Mouse (Mus musculus): ENCODE measurements around the gene Grm8. TPM values are rescaled to one million over a fixed set of nuclear protein-coding genes. Genes with fewer than 3 reads are reported as not detected.
A peak's percentile ranks its signal among the peaks of the same experiment; 100 is the strongest.
"Not testable (repeated sequence)": the region's sequence is repeated elsewhere in the genome, so short reads cannot be mapped to it uniquely, and the experiment has no call there.

The Grm8 gene
- polyA plus RNA-seq, 1 experiment from 2014 or later: 3.0 TPM

- no peaks in the 10 kb centered on the region for H3K4me1 ChIP-seq
- WGBS: 83% methylated on average over 3 of the region's 3 CpGs
- H3K4me3 ChIP-seq (replicated peaks): no peak overlapping the region
- no peaks in the 10 kb centered on the region for H3K9me3 ChIP-seq
- no peaks in the 10 kb centered on the region for H3K27me3 ChIP-seq
- H3K27ac ChIP-seq: no peak overlapping the region
- H3K4me2 ChIP-seq: no peak overlapping the region
- no peaks in the 10 kb centered on the region for H3K36me3 ChIP-seq (replicated peaks)
- ATAC-seq (ENCODE audit: low FRiP score): no peak
- no peak overlapping the region for H3K9ac ChIP-seq
Measured at GRCm38 (mm10) chr6:27928058-27928457, 206.9 kb downstream of the Grm8 start.

GRCm38 (mm10) chr6:27913281-27913680 lies 221.7 kb downstream of the Grm8 start:
- Histone ChIP-seq H3K4me3 (replicated peaks) (no peak overlapping the region), H3K9ac (no peak overlapping the region), H3K4me1 (no peaks in the 10 kb centered on the region), H3K4me2 (no peak overlapping the region), H3K36me3 (replicated peaks) (no peaks in the 10 kb centered on the region), H3K27ac (no peak overlapping the region), H3K27me3 (no peaks in the 10 kb centered on the region), H3K9me3 (peaks cover 8% of the 10 kb centered on the region; the same call in 1 of the 2 replicates)
- no peak for ATAC-seq (ENCODE audit: low FRiP score)
- WGBS: 78% methylated on average over 1 of the region's 1 CpGs

GRCm38 (mm10) chr6:27904358-27904757 lies 230.6 kb downstream of the Grm8 start:
- no peaks in the 10 kb centered on the region for H3K4me1 ChIP-seq
- H3K27ac ChIP-seq: no peak overlapping the region
- no peak overlapping the region for H3K9ac ChIP-seq
- no peaks in the 10 kb centered on the region for H3K9me3 ChIP-seq
- no peak overlapping the region for H3K4me3 ChIP-seq (replicated peaks)
- no peaks in the 10 kb centered on the region for H3K36me3 ChIP-seq (replicated peaks)
- no peaks in the 10 kb centered on the region for H3K27me3 ChIP-seq
- H3K4me2 ChIP-seq: no peak overlapping the region
- no peak for ATAC-seq (ENCODE audit: low FRiP score)

GRCm38 (mm10) chr6:27902224-27902623 lies 232.8 kb downstream of the Grm8 start:
- no peak for ATAC-seq (ENCODE audit: low FRiP score)
- Histone ChIP-seq H3K4me2 (no peak overlapping the region), H3K27ac (no peak overlapping the region), H3K27me3 (no peaks in the 10 kb centered on the region), H3K36me3 (replicated peaks) (no peaks in the 10 kb centered on the region), H3K4me1 (no peaks in the 10 kb centered on the region), H3K9ac (no peak overlapping the region), H3K4me3 (replicated peaks) (no peak overlapping the region), H3K9me3 (no peaks in the 10 kb centered on the region)
- whole genome bisulfite sequencing: 93% methylated on average over 1 of the region's 1 CpGs

GRCm38 (mm10) chr6:27901396-27901795 lies 233.6 kb downstream of the Grm8 start:
- no peaks in the 10 kb centered on the region for H3K36me3 ChIP-seq (replicated peaks)
- H3K27me3 ChIP-seq: no peaks in the 10 kb centered on the region
- H3K4me1 ChIP-seq: no peaks in the 10 kb centered on the region
- 86% methylated on average over 3 of the region's 3 CpGs for WGBS
- H3K4me3 ChIP-seq (replicated peaks): no peak overlapping the region
- no peak overlapping the region for H3K9ac ChIP-seq
- no peak for ATAC-seq (ENCODE audit: low FRiP score)
- H3K4me2 ChIP-seq: no peak overlapping the region
- no peak overlapping the region for H3K27ac ChIP-seq
- H3K9me3 ChIP-seq: no peaks in the 10 kb centered on the region

- no peaks in the 10 kb centered on the region for H3K4me1 ChIP-seq
- H3K36me3 ChIP-seq (replicated peaks): no peaks in the 10 kb centered on the region
- no peak for ATAC-seq (ENCODE audit: low FRiP score)
- WGBS: 93% methylated on average over 1 of the region's 1 CpGs
- H3K9ac ChIP-seq: no peak overlapping the region
- no peak overlapping the region for H3K4me3 ChIP-seq (replicated peaks)
- no peaks in the 10 kb centered on the region for H3K9me3 ChIP-seq
- H3K27me3 ChIP-seq: no peaks in the 10 kb centered on the region
- H3K27ac ChIP-seq: no peak overlapping the region
- no peak overlapping the region for H3K4me2 ChIP-seq
Measured at GRCm38 (mm10) chr6:27895153-27895552, 239.8 kb downstream of the Grm8 start.

- H3K27me3 ChIP-seq: no peaks in the 10 kb centered on the region
- no peak overlapping the region for H3K4me2 ChIP-seq
- H3K36me3 ChIP-seq (replicated peaks): no peaks in the 10 kb centered on the region
- no peak for ATAC-seq (ENCODE audit: low FRiP score)
- no peaks in the 10 kb centered on the region for H3K4me1 ChIP-seq
- 83% methylated on average over 1 of the region's 1 CpGs for WGBS
- no peaks in the 10 kb centered on the region for H3K9me3 ChIP-seq
- H3K9ac ChIP-seq: no peak overlapping the region
- H3K27ac ChIP-seq: no peak overlapping the region
- H3K4me3 ChIP-seq (replicated peaks): no peak overlapping the region
Measured at GRCm38 (mm10) chr6:27892886-27893285, 242.1 kb downstream of the Grm8 start.

GRCm38 (mm10) chr6:27888391-27888790 lies 246.6 kb downstream of the Grm8 start:
- Histone ChIP-seq H3K27me3 (no peaks in the 10 kb centered on the region), H3K4me1 (no peaks in the 10 kb centered on the region; the same call in 1 of the 2 replicates), H3K4me3 (replicated peaks) (no peak overlapping the region), H3K36me3 (replicated peaks) (no peaks in the 10 kb centered on the region), H3K4me2 (no peak overlapping the region), H3K27ac (no peak overlapping the region), H3K9ac (no peak overlapping the region), H3K9me3 (no peaks in the 10 kb centered on the region)
- no peak for ATAC-seq (ENCODE audit: low FRiP score)
- 83% methylated on average over 2 of the region's 2 CpGs for WGBS

GRCm38 (mm10) chr6:27887922-27888321 lies 247.1 kb downstream of the Grm8 start:
- 97% methylated on average over 1 of the region's 1 CpGs for WGBS
- Histone ChIP-seq H3K9me3 (no peaks in the 10 kb centered on the region), H3K4me2 (no peak overlapping the region), H3K9ac (no peak overlapping the region), H3K36me3 (replicated peaks) (no peaks in the 10 kb centered on the region), H3K4me3 (replicated peaks) (no peak overlapping the region), H3K27ac (no peak overlapping the region), H3K4me1 (no peaks in the 10 kb centered on the region; the same call in 1 of the 2 replicates), H3K27me3 (no peaks in the 10 kb centered on the region)
- ATAC-seq (ENCODE audit: low FRiP score): no peak

- no peak for ATAC-seq (ENCODE audit: low FRiP score)
- H3K4me2 ChIP-seq: no peak overlapping the region
- no peak overlapping the region for H3K4me3 ChIP-seq (replicated peaks)
- H3K27me3 ChIP-seq: no peaks in the 10 kb centered on the region
- H3K9me3 ChIP-seq: no peaks in the 10 kb centered on the region
- no peak overlapping the region for H3K27ac ChIP-seq
- WGBS: 69% methylated on average over 1 of the region's 1 CpGs
- no peak overlapping the region for H3K9ac ChIP-seq
- H3K36me3 ChIP-seq (replicated peaks): no peaks in the 10 kb centered on the region
- no peaks in the 10 kb centered on the region; the same call in 1 of the 2 replicates for H3K4me1 ChIP-seq
Measured at GRCm38 (mm10) chr6:27885786-27886185, 249.2 kb downstream of the Grm8 start.

GRCm38 (mm10) chr6:27849644-27850043 lies 285.3 kb downstream of the Grm8 start:
- H3K4me3 ChIP-seq (replicated peaks): no peak overlapping the region
- ATAC-seq (ENCODE audit: low FRiP score): peak; percentile 51; the same call in 1 of the 2 replicates
- no peak overlapping the region for H3K27ac ChIP-seq
- no peak overlapping the region for H3K9ac ChIP-seq
- H3K27me3 ChIP-seq: peaks cover 11% of the 10 kb centered on the region; the same call in 1 of the 2 replicates
- H3K4me1 ChIP-seq: peaks cover 5% of the 10 kb centered on the region; the same call in 1 of the 2 replicates
- 5% methylated on average over 1 of the region's 1 CpGs for WGBS
- H3K4me2 ChIP-seq: no peak overlapping the region
- H3K36me3 ChIP-seq (replicated peaks): no peaks in the 10 kb centered on the region
- no peaks in the 10 kb centered on the region for H3K9me3 ChIP-seq

- 71% methylated on average over 1 of the region's 1 CpGs for WGBS
- Histone ChIP-seq H3K27me3 (no peaks in the 10 kb centered on the region), H3K9ac (no peak overlapping the region), H3K4me3 (replicated peaks) (no peak overlapping the region), H3K4me1 (no peaks in the 10 kb centered on the region), H3K36me3 (replicated peaks) (no peaks in the 10 kb centered on the region), H3K27ac (no peak overlapping the region), H3K4me2 (no peak overlapping the region), H3K9me3 (no peaks in the 10 kb centered on the region)
- ATAC-seq (ENCODE audit: low FRiP score): no peak
Measured at GRCm38 (mm10) chr6:27836159-27836558, 298.8 kb downstream of the Grm8 start.

GRCm38 (mm10) chr6:27819735-27820134 lies 315.2 kb downstream of the Grm8 start:
- H3K9ac ChIP-seq; H3K9me3 ChIP-seq; H3K27ac ChIP-seq; H3K27me3 ChIP-seq; H3K36me3 ChIP-seq (replicated peaks); H3K4me3 ChIP-seq (replicated peaks); H3K4me2 ChIP-seq; ATAC-seq (ENCODE audit: low FRiP score); H3K4me1 ChIP-seq: not testable (repeated sequence)
- 93% methylated on average over 2 of the region's 2 CpGs for WGBS
